Mouse (Mus musculus) adrenal gland, adult 10 weeks (tissue): ENCODE measurements around the gene Rnase13. TPM values are rescaled to one million over a fixed set of nuclear protein-coding genes. Genes with fewer than 3 reads are reported as not detected.

Experiments used
- polyA plus RNA-seq: library from polyadenylated mRNA; stranded (reverse); fragments of 350-450 nt; fragmentation: Illumina TruSeq; extraction: RNeasy Lipid Tissue Mini Kit (QIAGEN cat#74804); gene quantifications from one replicate; pipeline ENCODE4 v1.2.3, GENCODE M21; 2014; ENCODE audit warnings: low read depth, low replicate concordance

Gene Rnase13
- not detected for polyA plus RNA-seq

GRCm38 (mm10) chr14:51922571-51922865 is at the start of gene Rnase13:
Gene Rnase13 (minus strand): TSS chr14:51922773.

GRCm38 (mm10) chr14:51918125-51918524 is 4.4 kb downstream of the Rnase13 start, which contains the start of gene Tppp2:
Gene Tppp2 (plus strand): TSS chr14:51918425.

GRCm38 (mm10) chr14:51913960-51914762 is 8.4 kb downstream of the Rnase13 start, which contains the start of gene Ndrg2:
Gene Ndrg2 (minus strand): TSS chr14:51914158.

GRCm38 (mm10) chr14:51892191-51892939 is 30.2 kb downstream of the Rnase13 start, which contains the start of gene Slc39a2:
Gene Slc39a2 (plus strand): TSS chr14:51892889.

GRCm38 (mm10) chr14:51884598-51885331 is 37.8 kb downstream of the Rnase13 start, which contains the start of gene Mettl17:
Gene Mettl17 (plus strand): TSS chr14:51884842.

Other genes starting within 250 kb of the Rnase13 start
- not detected for gene Gm17079, start 227.3 kb downstream of the Rnase13 start, polyA plus RNA-seq
- gene Gm5800, start 205.6 kb downstream of the Rnase13 start, polyA plus RNA-seq = not detected
- not detected for gene Ang4, start 149.2 kb downstream of the Rnase13 start, polyA plus RNA-seq
- gene AY358078, start 122.7 kb downstream of the Rnase13 start, polyA plus RNA-seq = not detected
- gene Ear6, start 69.1 kb downstream of the Rnase13 start, polyA plus RNA-seq = not detected
- gene Mettl17, start 37.9 kb downstream of the Rnase13 start, polyA plus RNA-seq = 4.0 TPM
- gene Slc39a2, start 29.9 kb downstream of the Rnase13 start, polyA plus RNA-seq = 0.29 TPM
- 697 TPM for gene Ndrg2, start 8.6 kb downstream of the Rnase13 start, polyA plus RNA-seq
- gene Tppp2, start 4.3 kb downstream of the Rnase13 start, polyA plus RNA-seq = not detected
- 13.4 TPM for gene Arhgef40, start 61.9 kb upstream of the Rnase13 start, polyA plus RNA-seq
- not detected for gene Tmem253, start 92.9 kb upstream of the Rnase13 start, polyA plus RNA-seq
- gene Zfp219, start 98.0 kb upstream of the Rnase13 start, polyA plus RNA-seq = 0.70 TPM
- gene Olfr221, start 119.7 kb upstream of the Rnase13 start, polyA plus RNA-seq = not detected
- gene Hnrnpc, start 181.3 kb upstream of the Rnase13 start, polyA plus RNA-seq = 361 TPM
- gene Rpgrip1, start 187.9 kb upstream of the Rnase13 start, polyA plus RNA-seq = 0.87 TPM